Mouse (Mus musculus) thymus, postnatal 4 days (tissue): ENCODE measurements around the gene Ilk.
"Not testable (repeated sequence)": the region's sequence is repeated elsewhere in the genome, so short reads cannot be mapped to it uniquely, and the experiment has no call there.

ENCODE experiments used
- DNase-seq: peaks from one replicate; pipeline ENCODE4 v3.0.0; 2021

Ilk gene

GRCm38 (mm10) chr7:105736264-105736901 is at the start of gene Ilk:
Ilk (plus strand) TSS chr7:105736592.
- DNase-seq = peak; percentile 85

GRCm38 (mm10) chr7:105690875-105691274 is 45.5 kb upstream of the Ilk start:
- DNase-seq = no peak

DNA sequence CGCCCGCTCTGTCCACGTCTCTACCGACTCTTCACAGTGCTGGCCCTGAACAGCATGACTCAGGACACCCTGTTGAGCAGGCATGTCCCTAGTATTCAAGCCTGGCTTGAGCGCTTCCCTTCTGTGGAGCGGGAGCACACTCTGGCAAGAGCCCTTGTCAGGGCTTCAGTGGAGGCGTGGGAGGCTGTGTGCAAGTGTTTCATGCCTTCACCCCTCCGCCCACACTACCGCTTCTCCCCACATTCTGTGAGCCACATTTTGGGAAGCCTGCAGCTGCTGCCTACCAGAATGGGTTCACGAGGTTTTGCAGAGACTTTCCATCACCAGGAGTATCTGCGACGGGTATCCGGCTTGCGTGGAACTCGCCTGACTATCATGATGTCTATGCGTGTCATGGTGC is 33.2 kb upstream of the Ilk start:
- DNase-seq = no peak

DNA sequence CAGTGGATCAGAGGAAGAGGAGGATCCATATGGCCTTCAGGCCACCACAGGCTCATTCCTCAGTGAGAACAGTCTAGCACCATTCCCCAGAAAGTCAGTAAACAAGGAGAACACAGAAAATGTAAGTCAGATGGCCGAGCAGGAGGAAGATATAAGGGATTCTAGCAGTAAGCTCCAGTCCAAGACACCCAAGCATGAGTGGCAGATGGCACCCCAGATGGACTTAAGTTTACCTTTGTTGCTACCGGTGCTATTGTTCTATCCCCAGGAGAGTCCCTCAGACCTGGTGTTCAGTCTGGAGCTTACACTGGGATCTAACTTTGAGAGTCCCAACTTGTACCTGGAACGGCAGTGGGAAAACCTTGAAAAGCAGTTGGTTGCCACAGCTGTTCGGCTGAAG is 32.6 kb upstream of the Ilk start:
- DNase-seq = no peak

- DNase-seq = no peak
Measured at GRCm38 (mm10) chr7:105708733-105709132, 27.7 kb upstream of the Ilk start.

GRCm38 (mm10) chr7:105715366-105715765 is 21.0 kb upstream of the Ilk start:
- peak; percentile 56 for DNase-seq

GRCm38 (mm10) chr7:105721916-105722315 is 14.5 kb upstream of the Ilk start:
- no peak for DNase-seq

DNA sequence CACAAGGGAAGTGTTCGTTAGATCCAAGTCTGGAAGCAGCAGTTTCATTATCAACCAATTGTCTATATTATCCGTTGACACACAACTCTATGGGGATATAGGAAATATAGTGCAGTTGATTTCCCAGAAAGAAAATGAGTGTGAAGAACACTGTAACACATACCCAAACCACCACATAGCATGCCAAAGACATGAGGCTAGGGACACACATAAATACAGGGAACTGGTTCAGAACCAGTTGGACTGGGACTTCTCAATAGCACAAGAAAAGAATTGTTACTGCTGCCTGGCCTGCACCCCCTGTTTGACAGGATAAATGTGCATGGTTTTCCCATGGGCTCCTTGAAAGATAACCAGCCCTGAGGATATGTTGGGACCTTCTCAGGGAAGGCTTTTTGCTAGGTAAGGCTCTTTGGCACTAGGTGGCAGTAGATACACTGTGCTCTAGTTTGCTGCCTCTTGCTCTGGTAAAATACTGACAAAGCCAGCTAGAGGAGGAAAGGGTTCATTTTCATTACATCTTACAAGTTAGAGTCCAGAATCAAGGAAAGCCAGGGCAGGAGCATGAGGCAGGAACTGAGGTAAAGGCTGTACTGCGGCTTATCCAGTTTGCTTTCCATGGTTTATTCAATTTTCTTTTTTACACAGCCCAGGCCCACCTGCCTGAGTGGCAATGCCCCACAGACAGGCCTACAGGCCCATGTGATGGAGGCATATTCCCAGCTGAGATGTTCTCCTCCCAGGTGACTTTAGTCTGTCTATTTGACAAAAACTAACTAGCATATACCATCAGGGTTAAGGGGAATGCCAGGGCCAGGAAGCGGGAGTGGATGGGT is 10.0 kb upstream of the Ilk start:
- DNase-seq = peak; percentile 40

DNA sequence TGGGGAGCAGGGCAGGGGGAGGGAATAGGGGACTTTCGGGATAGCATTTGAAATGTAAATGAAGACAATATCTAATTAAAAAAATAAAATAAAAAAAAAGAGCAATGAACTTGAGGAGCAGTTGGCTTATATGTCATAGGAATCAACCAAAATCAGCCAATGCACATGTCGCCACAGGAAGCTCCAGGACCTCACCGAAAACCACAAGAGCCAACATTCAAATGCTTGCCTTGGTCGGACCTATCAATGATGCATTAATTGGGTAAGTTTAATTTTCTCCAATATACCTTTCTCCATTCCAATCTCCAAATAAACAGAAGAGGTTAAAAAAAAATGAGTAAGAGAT is 9.4 kb upstream of the Ilk start:
- no peak for DNase-seq

GRCm38 (mm10) chr7:105728701-105729428 is 7.5 kb upstream of the Ilk start:
- DNase-seq = no peak

GRCm38 (mm10) chr7:105733836-105734235 is 2.6 kb upstream of the Ilk start:
- no peak for DNase-seq

DNA sequence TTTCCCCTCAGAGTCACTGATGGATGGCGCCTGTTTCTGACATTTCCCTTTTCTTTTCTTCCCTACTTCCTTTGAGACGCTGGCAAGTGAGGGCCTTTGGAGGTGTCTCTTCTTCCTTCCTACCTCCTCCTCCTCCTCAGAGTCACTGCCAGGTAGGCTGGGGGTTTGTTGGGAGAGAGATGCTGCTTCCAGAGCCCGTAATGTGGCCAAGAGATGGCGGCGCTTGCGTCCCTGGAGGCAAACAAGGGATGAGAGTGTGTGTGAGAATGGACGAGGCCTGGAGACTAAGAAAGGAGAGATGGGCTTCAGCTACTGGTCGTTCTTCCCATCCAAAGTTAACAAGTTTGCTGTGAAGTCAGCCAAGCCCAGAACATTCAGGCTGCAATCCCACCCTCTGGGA is 1.6 kb upstream of the Ilk start:
- DNase-seq = no peak

DNA sequence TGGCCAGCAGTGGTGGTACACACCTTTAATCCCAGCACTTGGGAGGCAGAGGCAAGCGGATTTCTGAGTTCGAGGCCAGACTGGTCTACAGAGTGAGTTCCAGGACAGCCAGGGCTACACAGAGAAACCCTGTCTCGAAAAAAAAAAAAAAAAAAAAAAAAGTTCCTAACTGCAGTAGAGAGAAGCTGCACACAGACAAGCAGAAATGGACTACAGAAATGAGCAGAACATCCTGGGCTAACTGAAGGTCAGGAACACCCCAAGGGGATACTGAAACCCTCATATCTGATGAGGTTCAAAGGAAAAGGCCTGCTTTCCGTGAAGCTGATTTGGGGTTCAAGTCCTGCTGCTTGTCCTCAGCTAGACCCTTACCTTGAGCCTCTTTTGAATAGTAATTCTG is 928 bp upstream of the Ilk start:
- not testable (repeated sequence) for DNase-seq

DNA sequence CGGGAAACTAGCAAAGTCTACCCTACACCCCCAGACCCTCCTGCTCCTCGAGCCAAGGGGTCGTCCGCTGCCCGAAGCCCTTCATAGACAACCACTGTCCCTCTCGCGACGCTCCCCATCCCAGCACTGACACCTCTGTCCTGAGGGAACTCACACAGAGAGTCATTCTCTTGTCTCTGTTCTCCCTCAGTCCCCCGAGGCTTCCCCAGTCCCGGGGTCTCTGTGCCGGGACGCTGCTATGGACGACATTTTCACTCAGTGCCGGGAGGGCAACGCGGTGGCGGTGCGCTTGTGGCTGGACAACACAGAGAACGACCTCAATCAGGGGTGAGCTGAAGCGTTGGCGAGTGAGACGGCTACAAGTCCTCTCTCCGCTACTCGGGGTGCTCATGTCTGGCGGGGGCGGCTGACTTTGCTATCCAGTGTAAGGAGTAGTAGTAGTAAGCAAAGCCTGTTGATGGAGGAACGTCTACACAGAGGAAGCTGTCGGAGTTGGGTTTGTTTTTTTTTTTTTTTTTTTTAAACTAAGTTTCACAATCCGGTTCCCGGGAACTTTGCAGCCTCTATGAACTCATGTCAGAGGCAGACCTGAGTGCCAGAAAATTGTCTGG is 624 bp downstream of the Ilk start, which contains the start of gene Rrp8:
TSS of gene Rrp8 (minus strand) at position 475 of the 611 bp plus-strand sequence.
- DNase-seq = peak; percentile 63

- DNase-seq = no peak
Measured at GRCm38 (mm10) chr7:105737648-105738047, 1.3 kb downstream of the Ilk start.

GRCm38 (mm10) chr7:105738286-105738685 is 1.9 kb downstream of the Ilk start:
- no peak for DNase-seq

- DNase-seq = no peak
Measured at GRCm38 (mm10) chr7:105738948-105739347, 2.6 kb downstream of the Ilk start.

DNA sequence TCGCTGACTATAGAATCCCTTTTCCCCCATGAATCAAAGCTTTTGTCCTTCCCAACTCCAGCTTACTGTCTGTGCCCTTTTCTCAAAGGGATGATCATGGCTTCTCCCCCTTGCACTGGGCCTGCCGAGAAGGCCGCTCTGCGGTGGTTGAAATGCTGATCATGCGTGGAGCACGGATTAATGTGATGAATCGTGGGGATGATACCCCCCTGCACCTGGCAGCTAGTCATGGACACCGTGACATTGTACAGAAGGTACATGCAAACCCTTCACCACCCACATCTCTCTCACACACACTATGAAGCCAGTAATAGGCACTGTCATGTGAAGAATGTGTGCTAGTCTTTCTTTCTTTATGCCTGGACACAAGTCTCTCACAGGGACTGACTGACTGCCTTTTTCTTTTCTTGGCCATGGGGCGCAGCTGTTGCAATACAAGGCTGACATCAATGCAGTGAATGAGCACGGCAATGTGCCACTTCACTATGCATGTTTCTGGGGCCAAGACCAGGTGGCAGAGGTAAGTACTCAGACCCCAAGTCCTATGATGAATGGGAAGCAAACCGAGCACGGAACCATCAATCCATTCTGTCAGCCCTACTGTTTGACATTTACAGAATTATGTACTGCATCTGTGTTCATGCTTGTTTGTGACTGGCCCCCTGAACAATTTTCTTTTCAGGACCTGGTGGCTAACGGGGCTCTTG is 3.9 kb downstream of the Ilk start:
- no peak for DNase-seq

DNA sequence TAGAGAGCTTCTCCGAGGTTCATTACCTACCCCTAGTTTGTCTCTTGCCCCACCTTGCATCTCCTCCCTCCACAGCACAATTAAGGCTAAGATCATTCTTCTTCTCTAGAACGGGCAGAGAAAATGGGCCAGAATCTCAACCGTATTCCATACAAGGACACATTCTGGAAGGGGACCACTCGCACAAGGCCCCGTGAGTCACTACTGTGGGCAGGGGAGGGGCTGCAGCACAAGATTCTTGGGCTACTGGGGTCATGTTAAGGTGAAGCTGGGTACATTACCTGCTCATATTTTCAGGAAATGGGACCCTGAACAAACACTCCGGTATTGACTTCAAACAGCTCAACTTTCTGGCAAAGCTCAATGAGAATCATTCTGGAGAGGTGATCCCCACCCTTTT is 4.5 kb downstream of the Ilk start:
- DNase-seq = no peak

DNA sequence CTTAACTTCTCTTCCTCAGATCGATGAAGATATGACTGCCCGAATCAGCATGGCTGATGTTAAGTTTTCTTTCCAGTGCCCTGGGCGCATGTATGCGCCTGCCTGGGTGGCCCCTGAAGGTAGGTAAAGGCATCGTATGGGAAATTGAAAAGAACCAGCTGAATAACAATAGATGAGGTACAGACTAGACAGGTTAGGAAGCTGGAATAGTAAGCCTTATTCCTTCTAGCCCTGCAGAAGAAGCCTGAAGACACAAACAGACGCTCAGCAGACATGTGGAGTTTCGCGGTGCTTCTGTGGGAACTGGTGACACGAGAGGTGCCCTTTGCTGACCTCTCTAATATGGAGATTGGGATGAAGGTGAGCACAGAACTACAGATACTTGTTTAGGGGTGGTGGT is 5.6 kb downstream of the Ilk start:
- DNase-seq = no peak

DNA sequence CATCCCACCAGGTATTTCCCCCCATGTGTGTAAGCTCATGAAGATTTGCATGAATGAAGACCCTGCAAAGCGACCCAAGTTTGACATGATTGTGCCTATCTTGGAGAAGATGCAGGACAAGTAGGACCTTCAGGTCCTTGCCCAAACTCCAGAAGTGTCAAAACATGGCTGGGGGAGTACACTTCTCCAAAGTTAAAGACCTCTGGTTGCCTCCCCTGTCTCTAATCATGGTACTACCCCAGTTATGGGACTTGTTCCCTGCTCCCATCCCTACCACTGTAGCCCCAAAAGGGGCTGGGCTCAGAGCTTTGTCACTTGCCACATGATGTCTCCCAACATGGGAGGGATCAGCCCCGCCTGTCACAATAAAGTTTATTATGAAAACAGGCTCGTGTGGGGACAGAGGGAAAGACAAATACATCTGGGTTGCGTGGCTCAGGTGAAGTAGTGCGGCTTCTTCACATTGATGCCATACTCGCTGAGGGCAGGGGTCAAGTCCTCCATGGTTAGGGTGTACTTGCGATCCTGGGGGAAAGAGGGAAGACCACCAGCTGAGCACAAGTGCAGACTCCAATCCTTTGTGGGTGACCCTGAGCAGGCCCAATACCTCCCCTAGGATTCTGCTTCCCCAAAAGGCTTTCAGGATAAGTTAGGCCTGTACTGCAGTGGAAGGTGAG is 6.3 kb downstream of the Ilk start:
- not testable (repeated sequence) for DNase-seq
